Mouse (Mus musculus) liver (tissue): Measurements from ENCODE around the gene Megf8.

Experiments
- DNase-seq: peaks from one replicate; pipeline ENCODE4 v3.0.0-alpha.2; 2020; ENCODE audit warnings: mixed read lengths

Megf8 gene

DNA sequence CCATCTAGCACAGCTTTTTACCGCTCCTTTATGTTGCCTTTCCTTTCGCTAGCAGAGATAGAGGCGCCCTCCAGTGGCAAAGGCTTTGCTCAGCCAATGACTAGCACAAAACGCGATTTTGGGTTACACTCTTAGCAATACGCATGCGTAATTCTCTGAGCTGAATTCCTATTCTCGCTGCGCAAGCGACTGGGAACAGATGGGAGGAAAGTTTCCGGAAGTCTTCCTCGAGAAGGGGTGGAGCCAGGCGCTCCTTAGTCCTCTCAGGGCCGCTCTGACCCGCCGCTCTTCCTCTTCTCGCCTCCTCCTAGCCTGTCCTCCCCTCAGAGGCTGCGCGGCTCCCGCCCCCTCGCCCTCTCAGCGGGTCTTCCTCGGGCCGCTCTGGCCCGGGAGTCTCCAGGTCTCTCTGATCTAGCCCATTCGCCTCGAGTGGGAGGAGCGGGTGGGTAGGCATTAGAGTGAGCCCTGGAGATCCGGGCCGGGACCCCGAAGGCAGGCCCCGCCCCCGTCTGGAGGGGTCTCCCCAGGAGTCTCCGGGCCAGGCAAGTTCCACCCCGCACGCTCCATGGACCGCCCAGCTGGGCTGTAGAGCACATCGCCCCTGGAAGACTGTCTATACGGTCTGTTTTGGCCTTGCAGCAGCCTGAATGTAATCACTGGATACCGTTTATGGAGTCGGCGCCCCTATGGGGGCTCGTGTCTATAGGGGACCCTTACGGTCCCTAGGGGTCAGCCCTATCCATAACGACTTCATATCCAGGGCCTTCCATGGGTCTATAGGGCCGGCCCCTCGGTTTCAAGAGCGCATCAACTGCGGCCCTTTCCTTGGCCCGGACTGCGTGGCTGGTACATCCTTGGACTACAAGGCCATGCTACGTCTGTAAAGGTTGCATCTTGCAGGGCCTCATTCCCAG is at the start of gene Megf8:
TSS of gene Megf8 (plus strand) at position 633 of the 914 bp plus-strand sequence.
- DNase-seq: peak; percentile 91

DNA sequence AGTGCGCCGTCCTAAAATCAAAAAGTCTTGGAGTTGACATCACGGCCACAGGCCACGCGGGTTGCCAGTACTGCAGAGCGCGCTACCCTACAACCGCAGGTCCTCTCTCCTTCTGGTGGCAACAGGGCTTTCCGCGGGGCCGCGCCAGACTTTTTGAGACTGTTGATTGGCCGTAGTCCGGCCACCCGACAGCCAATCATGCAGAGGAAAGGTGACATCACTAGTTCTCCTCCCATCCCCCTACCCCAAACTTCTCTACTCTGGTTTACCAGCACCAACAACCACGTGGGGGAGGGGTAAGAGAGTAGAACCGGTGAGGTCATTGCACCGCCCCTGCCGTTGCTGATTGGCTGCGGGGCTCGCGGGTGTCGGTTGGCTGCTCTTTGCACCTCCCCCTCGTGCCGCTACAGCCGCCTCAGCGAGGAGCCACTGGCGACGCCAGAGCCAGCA is 49.6 kb upstream of the Megf8 start, which contains the start of gene Cic:
TSS of gene Cic (plus strand) at position 404 of the 450 bp plus-strand sequence.
- DNase-seq: peak; percentile 96

DNA sequence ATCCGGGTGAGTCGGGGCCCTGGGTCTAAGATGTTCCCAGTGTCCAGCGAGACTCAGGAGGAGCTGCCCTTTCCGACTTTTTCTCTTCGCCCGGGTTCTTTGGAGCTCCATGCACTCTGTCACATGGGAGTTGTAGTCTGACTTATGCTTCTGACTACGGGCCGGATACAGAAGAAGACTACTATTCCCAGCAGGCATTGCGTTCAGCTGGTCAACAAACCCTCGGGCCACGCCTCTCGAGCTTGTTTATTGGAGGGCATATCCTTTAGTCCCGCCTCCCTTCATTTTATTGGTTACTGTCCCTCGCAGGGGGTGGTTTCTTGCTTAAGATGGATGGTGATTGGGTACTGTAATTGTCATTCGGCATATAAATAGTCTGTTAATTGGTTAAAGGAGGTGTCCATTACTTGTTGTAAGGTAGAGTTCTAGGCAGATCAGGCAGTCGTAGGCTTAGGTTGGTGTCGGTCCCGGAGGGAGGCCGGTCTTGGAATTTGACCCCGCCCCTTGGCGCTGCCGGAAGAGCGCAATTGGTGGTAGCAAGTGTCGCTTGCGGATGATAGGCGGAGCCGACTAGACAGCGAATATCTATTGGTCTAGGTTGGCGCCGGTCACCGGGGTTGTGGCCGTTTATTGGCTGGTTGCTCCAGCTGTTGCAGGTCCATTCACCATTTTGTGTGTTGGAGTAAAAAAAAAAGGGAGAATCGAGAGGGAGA is 49.1 kb upstream of the Megf8 start:
- DNase-seq: peak; percentile 99

DNA sequence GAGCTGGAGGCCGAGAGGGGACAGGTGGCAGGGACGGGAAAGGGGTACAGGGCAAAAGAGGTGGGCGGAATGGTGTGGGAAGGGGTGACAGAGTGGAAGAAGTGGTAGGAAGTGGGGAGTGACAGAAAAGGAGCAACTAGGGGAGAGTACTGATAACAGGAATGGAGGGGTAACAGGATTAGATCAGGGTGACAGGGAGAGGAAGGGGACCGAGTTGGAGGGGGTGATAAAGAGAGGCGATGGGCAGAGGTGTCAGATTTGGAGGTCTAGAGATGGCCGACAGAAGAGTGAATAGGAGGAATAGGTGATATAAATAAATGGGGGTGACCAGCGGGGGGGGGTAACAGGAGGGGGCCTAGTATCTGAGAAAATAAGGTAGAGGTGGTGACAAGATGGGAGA is 48.4 kb upstream of the Megf8 start:
- DNase-seq: no peak

DNA sequence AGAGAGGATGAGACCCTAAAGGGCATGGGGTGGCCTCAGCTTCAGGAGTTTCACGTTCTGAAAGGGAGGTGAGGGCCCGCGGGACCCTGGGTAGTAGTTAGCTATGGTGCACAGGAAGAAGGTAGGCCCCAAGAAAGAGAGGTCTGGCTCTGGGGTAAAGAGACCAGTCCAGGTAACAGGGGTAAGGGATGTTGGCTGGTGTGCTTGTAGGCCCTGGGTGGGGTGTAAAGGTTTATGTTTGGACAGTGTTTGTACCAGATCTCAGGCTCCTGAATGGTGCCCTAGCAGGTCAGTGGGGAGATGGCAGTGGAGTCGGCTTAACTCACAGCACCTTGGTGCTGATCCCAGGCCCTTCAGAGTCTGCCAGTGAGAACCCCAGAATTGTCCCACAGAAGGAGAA is 47.9 kb upstream of the Megf8 start:
- peak; percentile 13 for DNase-seq

DNA sequence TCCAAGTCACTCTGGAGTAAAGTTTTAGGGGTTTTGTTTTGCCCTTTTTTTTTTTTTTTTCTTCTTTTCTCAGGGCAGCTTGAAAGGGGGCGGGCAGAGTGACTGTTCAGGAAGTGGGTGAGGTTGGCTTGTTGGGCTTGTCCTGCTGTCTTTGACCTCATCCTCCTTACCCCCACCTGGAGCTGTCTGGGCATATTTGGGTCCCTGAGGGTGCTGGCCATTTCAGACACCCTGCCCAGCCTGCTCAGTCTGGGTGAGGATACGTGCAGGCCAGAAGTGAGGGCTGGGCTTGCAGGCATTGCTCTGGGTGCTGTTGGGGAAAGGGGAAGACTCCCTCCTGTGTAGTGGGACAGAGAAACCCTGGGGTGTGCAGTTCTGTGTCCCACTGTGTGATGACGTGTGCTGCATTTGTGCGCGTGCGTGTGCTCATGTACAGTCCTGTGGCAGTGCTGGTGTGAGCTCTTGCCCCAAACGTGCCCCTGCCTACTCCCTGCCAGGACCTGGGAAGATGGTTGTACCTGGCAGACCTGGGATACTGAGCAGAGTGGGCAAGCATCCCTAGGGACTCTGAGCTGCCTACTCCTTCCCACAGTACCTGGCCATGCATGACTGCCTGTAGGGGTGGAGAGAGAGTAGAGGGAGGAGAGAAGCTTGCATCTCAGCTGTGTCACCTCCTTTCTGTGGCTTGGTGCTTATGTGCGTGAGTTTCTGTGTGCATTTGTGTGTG is 47.3 kb upstream of the Megf8 start:
- DNase-seq: no peak

DNA sequence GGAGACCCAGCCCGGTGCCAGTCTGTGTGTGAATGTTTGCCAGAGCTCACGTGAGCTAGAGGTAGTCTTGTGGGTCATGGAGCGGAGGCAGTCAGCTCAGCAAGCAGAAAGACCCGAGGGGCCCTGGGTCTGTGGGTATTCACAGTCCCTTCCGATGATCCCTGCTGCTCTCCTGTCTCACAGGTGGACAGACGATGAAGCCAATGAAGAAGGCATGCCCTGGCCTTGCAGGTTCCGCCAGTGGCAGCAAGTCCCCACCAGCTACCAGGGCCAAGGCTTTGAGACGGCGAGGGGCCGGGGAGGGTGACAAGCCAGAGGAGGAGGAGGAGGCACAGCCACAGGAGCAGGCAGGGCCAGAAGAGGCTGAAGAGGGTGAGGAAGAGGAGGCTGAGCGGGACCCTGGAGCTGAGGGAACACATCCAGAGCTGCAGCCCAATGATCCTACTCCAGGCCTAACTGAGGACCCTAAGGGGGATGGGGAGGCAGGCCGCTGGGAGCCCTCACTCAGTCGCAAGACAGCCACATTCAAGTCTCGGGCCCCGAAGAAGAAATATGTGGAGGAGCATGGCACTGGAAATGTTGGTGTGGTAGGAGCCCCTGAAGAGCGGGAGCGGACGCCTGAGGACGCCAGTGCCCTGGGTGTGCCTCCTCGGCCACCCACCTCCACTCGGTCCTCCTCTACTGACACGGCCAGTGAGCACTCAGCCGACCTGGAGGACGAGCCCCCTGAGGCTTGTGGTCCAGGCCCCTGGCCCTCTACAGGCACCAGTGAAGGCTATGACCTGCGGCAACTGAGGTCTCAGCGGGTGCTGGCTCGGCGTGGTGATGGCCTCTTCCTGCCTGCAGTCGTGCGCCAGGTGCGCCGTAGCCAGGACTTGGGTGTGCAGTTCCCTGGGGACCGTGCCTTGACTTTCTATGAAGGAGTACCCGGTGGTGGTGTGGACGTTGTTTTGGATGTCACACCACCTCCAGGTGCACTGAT is 46.0 kb upstream of the Megf8 start:
- no peak for DNase-seq

DNA sequence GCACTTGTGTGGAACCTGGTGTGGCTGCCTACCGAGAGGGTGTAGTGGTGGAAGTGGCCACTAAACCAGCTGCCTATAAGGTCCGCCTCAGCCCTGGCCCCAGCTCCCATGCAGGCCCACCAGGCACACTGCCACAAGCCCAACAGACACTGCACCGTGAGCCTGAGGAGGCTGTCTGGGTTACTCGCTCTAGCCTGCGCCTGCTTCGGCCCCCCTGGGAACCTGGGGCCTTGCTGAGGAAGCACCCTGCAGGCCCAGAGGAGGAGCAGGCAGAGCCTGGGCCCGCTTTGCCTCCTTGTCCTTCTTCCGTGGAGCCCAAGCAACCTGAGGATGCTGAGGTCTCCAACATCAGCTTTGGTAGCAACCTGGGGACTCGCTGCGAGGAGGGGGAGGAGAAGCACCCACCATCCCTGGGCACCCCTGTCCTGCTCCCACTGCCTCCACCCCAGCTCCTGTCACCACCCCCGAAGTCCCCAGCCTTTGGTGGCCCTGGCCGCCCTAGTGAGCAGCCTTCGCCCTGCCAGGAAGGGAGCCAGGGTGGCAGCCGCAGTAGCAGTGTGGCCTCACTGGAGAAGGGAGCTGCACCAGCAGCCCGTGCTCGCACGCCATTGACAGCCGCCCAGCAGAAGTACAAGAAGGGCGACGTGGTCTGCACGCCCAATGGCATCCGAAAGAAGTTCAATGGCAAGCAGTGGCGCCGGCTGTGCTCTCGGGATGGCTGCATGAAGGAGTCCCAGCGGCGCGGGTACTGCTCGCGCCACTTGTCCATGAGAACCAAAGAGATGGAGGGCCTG is 45.1 kb upstream of the Megf8 start:
- DNase-seq: no peak

DNA sequence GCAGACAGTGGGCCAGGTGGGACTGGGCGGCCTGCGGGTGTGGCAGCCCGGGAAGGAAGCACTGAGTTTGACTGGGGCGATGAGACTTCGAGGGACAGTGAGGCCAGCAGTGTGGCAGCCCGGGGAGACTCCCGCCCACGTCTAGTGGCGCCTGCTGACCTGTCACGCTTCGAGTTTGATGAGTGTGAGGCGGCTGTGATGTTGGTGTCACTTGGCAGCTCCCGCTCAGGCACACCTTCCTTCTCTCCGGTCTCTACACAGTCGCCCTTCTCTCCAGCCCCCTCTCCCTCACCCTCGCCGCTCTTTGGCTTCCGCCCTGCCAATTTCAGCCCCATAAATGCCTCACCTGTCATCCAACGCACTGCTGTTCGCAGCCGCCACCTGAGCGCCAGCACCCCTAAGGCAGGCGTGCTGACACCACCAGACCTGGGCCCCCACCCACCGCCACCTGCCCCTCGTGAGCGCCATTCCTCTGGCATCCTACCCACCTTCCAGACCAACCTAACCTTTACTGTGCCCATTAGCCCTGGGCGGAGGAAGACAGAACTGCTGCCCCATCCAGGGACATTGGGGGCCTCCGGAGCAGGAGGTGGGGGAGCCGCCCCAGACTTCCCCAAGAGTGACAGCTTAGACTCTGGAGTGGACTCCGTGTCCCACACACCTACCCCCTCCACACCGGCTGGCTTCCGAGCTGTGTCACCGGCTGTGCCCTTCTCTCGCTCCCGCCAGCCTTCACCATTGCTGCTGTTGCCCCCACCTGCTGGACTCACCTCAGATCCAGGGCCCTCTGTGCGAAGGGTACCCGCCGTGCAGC is 44.3 kb upstream of the Megf8 start:
- DNase-seq: no peak

DNA sequence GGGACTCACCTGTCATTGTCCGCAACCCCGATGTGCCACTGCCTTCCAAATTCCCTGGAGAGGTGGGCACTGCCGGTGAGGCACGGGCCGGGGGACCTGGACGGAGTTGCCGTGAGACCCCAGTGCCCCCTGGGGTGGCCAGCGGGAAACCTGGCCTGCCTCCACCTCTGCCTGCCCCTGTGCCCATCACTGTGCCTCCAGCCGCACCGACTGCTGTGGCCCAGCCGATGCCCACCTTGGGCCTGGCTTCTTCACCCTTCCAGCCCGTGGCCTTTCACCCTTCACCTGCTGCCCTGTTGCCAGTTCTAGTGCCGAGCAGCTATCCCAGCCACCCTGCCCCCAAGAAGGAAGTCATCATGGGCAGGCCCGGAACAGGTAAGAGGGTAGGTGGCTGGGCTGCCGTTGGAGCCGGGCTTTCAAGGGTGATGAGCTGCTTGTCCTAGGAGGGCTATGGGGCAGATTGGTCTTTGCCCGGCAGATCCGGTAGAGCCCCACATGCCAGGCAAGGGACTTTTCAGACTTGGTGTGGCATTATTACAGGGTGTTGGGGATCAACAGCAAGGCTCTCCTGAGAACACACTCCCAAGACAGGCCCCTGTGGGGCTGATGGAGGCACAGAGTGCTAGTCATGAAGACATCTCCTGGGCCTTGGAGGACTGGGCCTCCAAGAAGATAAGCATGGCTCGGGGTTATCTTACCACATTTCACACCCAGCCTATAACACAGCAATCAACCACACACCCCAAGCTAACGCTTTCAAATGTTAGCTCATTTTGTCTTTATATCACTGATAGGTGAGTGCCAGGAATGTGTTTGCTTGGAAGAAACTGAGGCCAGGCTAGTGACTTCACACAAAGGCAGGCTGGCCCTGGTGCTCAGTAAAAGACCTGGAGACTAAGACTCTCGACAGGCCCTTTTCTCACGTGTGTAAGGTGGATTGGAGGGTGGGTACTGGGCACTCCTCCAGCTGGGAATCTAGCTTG is 43.4 kb upstream of the Megf8 start:
- peak; percentile 79 for DNase-seq

DNA sequence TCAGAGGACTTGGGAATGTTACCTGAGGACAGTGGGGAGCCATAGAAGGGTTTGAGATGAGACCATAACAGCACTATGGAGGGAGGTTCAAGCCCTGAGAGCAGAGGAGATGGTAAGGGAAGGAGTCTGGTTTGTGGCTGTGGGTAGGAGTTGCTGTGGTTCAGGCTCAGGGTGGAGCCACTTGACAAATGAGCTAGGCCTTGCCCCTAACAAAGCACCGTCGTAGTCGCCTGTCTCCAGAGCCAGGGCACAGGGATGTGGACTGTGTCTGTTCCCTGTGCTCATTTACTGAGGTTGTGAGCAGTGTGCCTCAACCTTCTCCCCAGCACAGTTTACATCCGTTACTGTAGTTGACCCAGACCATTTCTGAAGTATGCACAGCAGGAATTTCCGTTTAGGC is 42.4 kb upstream of the Megf8 start:
- DNase-seq: peak; percentile 66

DNA sequence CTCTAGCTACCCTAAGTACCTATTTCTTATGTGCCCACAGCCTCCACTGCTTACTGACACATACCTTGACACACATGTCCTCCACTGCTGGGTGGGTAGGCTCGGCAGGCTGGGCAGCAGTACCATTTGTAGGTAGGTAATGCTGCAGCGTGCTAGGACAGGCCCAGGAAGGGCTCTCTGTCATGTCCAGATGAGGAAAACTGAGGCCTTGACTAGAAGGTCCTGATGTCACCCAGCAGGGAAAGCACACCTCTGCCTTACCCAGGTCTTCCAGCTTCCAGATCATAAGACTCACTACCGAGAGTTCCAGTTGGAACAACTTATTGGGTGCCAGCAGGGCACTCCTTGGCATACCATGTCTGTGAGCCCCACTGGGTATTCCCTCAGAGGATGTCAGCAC is 42.0 kb upstream of the Megf8 start:
- DNase-seq: no peak

DNA sequence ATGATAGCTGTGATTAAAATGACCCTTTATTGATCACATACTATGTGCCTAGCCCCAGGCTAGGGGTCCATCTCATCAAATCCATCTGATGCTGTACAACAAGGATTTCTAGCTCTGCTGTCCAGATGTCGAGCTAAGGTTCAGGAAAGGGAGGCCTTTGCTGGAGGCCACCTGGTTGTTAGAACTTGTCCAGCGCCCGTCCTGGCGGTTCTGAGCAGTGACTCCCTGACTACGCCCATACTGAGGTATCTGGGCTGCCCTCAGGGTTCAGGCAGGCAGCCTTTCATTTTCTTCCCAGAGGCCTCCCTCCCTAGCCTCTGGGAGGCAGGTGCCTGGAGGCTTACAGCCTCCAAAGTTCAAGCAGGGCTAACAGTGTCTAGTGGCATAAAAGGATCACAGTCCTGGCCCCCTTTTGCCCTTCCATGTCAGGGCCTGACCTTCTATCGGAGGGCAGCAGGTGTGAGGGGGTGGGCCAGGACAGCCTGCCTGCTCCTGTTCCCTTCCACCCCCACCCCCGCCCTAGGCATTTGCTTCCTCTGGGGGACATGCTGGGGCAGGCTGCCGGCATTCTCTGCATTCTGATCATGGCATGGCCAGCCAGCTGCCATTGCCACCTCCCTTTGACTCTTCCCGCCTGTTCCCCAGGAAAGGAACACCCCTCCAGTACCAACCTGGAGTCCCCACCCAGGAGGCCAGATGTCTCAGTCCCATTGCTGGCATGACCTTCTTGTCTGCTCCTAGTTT is 41.2 kb upstream of the Megf8 start:
- DNase-seq: no peak

DNA sequence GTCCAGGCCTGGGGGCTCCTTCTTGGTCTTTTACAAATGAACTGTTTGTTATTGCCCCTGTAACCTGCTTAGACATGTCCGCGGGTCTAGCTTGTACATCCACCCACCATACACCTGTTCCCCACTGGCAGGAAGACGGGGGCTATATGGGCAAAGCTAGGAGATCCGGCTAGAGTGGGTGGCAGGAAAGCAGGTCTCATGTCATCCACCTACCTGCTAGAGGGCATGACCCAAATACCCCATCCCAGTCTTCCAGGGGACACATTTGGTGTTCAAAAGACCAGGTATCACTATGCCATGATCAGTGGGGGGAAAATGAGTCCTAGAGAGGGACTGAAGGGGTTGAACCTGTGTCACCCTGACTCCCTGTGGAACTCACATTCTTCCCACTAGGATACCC is 39.6 kb upstream of the Megf8 start:
- DNase-seq: no peak

DNA sequence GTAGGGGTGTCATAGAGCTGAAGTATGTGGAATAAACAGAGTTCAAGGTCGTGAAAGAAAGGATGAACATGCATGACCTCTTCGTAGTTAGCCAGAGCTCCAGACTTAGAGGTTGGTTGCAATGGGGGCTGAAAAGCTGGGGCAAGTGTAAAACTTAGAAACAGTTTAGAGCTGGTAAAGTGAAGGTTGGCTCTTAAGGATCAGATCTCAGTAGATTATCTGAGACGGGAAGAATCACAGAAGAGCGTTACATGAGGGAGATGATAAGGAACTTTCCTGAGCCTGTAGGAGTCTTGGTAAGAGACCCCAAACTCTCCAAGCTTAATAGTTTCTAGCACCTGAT is 39.0 kb upstream of the Megf8 start:
- no peak for DNase-seq

DNA sequence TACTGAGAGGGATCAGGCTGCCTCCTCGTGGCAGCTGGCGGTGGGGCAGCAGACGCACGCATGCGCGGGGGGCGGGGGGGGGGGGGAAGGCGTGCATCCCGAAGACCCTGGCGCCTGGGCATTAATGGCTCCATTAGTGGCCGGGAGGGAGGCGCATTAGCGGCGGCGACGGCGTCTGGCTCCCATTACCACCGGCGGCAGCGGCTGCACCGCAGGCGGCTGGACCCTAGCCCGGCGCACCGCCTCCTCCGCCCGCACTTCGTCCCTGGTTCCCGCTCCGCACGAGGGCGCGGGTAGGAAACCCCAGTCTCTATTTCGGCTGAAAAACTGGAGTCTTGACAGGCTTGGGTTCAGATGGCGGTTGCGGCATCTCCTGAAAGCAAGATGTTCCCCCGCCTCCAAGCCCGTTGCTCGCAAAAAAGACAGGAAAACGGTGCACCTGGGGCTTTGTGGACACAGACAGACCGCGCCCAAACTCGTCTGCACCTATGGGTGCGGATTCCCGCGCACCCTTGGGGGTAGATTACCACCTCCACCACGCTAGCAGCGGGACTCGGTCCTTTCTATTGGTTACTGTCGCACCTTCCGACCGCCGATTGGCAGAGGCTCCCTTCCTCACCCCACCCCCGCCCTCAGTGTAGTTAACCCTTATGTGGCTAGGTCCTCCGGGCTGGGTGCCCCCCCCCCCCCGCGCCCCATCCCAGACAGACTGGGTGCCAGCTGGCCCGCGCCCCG is 38.5 kb upstream of the Megf8 start:
- DNase-seq: peak; percentile 94

DNA sequence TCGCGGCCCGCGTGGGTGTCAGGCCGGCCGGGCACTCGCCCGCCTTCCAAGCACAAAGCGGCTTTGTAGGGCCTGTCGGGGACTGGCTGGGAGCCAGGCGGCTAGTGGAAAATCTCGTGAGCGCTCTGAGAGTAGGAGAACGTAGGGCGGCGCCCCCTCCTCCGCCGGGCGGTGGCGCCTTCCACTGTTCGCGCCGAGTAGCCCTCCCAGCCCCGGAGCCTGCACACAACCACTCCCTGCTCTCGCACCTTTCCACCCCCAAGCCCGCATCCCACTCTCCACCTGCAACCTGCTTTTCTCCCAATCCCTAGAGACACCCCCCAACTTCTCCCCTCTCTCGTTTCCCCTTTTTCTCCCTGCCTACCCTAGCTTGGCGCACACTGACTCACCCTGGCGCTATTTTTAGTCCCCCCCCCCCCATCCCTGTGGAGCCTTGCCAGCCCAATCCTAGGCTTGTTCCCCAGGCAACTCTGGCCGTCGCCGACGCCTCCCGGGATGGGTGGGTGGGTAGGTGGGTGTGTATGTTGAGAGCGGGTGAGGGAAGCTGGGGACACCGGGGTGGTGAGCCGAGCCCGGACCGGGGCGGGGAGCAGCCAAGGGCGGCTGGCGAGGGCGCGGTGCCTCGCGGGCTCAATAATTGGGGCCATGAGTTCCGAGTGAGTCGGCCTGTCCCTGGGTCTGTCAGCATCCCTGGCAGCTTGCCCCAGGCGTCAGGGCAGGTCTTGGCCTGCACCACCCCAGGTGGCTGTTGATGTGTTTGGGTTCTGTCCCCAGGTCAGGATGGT is 37.7 kb upstream of the Megf8 start:
- peak; percentile 86 for DNase-seq
